Mouse (Mus musculus): ENCODE data around the gene Cela2a.

- TF ChIP-seq CTCF (IDR thresholded peaks at IDR 0.05; ENCODE audit: extremely low read depth, insufficient read length, insufficient replicate concordance, low read depth, low read length) (no peak), POLR2A (IDR thresholded peaks at IDR 0.05; ENCODE audit: low read depth, low read length) (no peak)
Observed at GRCm38 (mm10) chr4:141828177-141828576, 2.2 kb upstream of the Cela2a start.
